Mouse (Mus musculus) spleen, adult 2 months (tissue): ENCODE data around the gene Ubr1.

Experiments used
- CTCF ChIP-seq: fragments of 200-500 bp; IDR thresholded peaks from 2 replicates; pipeline ENCODE4 v1.5.1; 2011; ENCODE audit warnings: mild to moderate bottlenecking, inconsistent platforms; ENCODE audit not compliant: insufficient read depth, insufficient read length, insufficient replicate concordance; ENCODE audit errors: extremely low read depth
- POLR2A ChIP-seq: fragments of 200-500 bp; IDR thresholded peaks from 2 replicates; pipeline ENCODE4 v1.6.1; 2011; ENCODE audit warnings: low read depth, low read length, inconsistent platforms

DNA sequence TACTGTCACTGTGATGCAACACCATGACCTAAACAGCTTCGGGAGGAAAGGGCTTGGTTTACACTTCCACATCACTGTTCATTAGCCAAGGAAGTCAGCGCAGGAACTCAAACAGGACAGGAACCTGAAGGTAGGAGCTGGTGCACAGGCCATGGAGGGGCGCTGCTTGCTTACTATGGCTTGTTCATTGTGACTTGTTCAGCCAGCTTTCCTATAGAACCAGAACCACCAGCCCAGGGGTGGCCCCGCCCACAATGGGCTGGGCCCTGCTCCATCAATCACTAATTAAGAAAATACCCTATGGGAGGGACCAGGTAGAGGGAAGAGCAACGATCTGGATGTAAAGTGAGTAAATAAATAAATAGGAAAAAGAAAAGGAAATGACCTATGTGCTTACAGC lies 2.4 kb upstream of the Ubr1 start:
- TF ChIP-seq CTCF (no peak), POLR2A (no peak)
